Mouse (Mus musculus) embryonic facial prominence, embryonic 13.5 days (tissue): Measurements from ENCODE around the gene Cnksr3. TPM values are rescaled to one million over a fixed set of nuclear protein-coding genes. Genes with fewer than 3 reads are reported as not detected.

ENCODE experiments used
- ATAC-seq: fragments of 200-750 bp; cut with Nextera tagmentation; 2 replicates; pipeline ENCODE4 v1.8.0; 2017; ENCODE audit warnings: low read depth; ENCODE audit not compliant: insufficient number of reproducible peaks, insufficient read depth, low FRiP score, low TSS enrichment
- H3K27ac ChIP-seq: fragments of 300-500 bp; sonication (generic); 2 replicates; pipeline ENCODE4 v1.5.1; 2015; ENCODE audit warnings: moderate library complexity, mild to moderate bottlenecking, inconsistent platforms
- H3K27me3 ChIP-seq: fragments of 300-500 bp; sonication (generic); 2 replicates; pipeline ENCODE4 v1.6.1; 2015; ENCODE audit warnings: mild to moderate bottlenecking, inconsistent platforms
- H3K36me3 ChIP-seq: fragments of 300-500 bp; sonication (generic); 2 replicates; pipeline ENCODE4 v1.6.1; 2015; ENCODE audit warnings: mild to moderate bottlenecking, inconsistent platforms
- H3K4me1 ChIP-seq: fragments of 300-500 bp; sonication (generic); 2 replicates; pipeline ENCODE4 v1.6.1; 2015; ENCODE audit warnings: inconsistent platforms
- H3K4me2 ChIP-seq: fragments of 300-500 bp; sonication (generic); 2 replicates; pipeline ENCODE4 v1.6.1; 2015; ENCODE audit warnings: moderate library complexity, mild to moderate bottlenecking, inconsistent platforms
- H3K4me3 ChIP-seq: fragments of 300-500 bp; sonication (generic); 2 replicates; pipeline ENCODE4 v1.5.1; 2015; ENCODE audit warnings: mild to moderate bottlenecking, inconsistent platforms
- H3K9ac ChIP-seq: fragments of 300-500 bp; sonication (generic); 2 replicates; pipeline ENCODE4 v1.6.1; 2015; ENCODE audit warnings: mild to moderate bottlenecking, inconsistent platforms
- H3K9me3 ChIP-seq: fragments of 300-500 bp; sonication (generic); 2 replicates; pipeline ENCODE4 v1.6.1; 2016; ENCODE audit warnings: inconsistent platforms
- WGBS: fragments of 180-500 bp; shearing (Covaris S2); methylation state at CpG from one replicate; pipeline ENCODE4 v1.1.7; 2015; ENCODE audit warnings: mixed read lengths; 5-methylcytosine and 5-hydroxymethylcytosine counted together
- polyA plus RNA-seq: library from polyadenylated mRNA; unstranded; fragments of >200 nt; fragmentation: Nextera tagmentation; extraction: Ambion mirVana; gene quantifications from 2 replicates; pipeline ENCODE4 v1.2.1, GENCODE M21; 2015

The Cnksr3 gene
- polyA plus RNA-seq, 1 experiment from 2014 or later = 11.1 TPM

DNA sequence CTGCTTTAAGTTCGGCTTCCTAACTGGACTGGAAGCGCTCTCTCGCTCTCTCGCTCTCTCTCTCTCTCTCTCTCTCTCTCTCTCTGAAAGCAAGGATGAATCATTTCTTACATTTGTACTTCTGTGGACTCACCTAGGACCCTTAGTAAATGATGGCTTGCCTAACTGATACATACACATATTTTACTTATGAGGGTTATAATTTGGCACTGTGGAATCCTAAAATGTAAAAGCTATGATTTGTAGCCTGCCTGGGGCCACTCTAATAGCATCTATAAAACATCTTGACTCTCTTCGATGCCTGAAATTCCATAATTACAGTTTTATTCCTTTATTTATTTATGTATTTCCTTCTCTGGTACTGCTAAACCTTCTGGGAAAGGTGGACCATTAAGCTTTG lies 141.1 kb downstream of the Cnksr3 start:
- Histone ChIP-seq H3K9ac (no peak overlapping the region), H3K27me3 (no peaks in the 10 kb centered on the region), H3K9me3 (no peaks in the 10 kb centered on the region), H3K4me2 (no peak overlapping the region), H3K4me3 (no peak overlapping the region), H3K4me1 (no peaks in the 10 kb centered on the region), H3K27ac (no peak overlapping the region), H3K36me3 (no peaks in the 10 kb centered on the region)
- WGBS = 83% methylated on average over 5 of the region's 5 CpGs
- ATAC-seq = no peak

DNA sequence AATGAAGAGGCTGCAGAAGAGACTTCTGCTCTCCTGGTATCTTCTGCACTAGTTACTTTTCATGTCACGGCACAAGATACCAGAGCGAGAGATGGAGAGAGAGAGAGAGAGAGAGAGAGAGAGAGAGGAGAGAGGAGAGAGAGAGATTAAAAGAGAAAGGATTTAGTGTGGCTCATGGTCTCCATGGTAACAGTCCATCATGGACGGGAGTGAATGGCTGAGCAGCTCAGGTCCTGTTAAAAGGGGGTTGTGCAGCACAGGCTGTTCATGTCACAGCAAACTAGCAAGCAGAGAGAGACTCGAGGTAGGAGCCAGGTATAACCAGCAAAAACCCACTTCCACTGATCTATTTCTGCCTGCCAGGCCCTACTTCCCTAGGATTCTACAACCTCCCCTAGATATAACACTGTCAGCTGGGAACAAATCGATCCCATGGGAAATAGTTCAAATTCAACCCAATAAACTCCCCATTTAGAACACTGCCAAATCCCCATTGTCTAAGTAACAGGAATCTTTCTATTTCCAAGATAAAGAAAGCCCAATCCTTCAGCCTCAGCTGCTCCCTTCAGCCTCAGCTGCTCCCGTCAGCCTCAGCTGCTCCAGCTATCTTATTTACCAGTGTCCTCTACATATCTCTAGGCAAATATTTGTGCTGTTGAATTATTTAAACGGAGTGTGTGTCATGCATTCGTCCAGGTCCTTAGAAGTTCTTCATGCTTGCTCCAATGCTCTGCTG lies 141.8 kb downstream of the Cnksr3 start:
- Histone ChIP-seq H3K9ac (no peak overlapping the region), H3K27ac (no peak overlapping the region), H3K36me3 (no peaks in the 10 kb centered on the region), H3K27me3 (no peaks in the 10 kb centered on the region), H3K4me3 (no peak overlapping the region), H3K4me1 (no peaks in the 10 kb centered on the region), H3K4me2 (no peak overlapping the region), H3K9me3 (no peaks in the 10 kb centered on the region)
- ATAC-seq = no peak
- 68% methylated on average over 8 of the region's 8 CpGs for WGBS

DNA sequence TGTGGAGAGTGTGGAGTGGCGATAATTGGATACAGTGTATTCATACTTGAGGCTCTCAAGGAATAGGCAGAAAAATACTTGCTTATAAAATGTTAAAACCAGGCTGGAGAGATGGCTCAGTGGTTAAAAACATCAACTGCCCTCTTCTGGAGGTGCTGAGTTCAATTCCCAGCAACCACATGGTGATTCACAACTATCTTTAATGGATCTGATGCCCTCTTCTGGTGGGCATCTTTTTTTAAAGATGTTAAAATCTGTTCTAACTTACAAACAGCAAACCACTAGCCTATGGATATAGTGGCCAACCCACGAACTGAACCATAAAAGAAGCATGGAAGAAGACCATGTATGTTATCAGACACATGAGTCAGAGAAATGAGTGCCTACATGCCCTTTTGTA lies 142.9 kb downstream of the Cnksr3 start:
- H3K36me3 ChIP-seq = no peaks in the 10 kb centered on the region
- no peak overlapping the region for H3K4me3 ChIP-seq
- WGBS = 90% methylated on average over 2 of the region's 2 CpGs
- no peak for ATAC-seq
- H3K4me1 ChIP-seq = no peaks in the 10 kb centered on the region
- no peaks in the 10 kb centered on the region for H3K9me3 ChIP-seq
- H3K4me2 ChIP-seq = no peak overlapping the region
- H3K9ac ChIP-seq = no peak overlapping the region
- no peaks in the 10 kb centered on the region for H3K27me3 ChIP-seq
- no peak overlapping the region for H3K27ac ChIP-seq

Other genes with a start within 250 kb of the Cnksr3 start
- 0.29 and 0.48 TPM in 2 replicates for gene Ipcef1, start 159.8 kb downstream of the Cnksr3 start, polyA plus RNA-seq